Mouse (Mus musculus): Measurements from ENCODE around the gene Mtch2. TPM values are rescaled to one million over a fixed set of nuclear protein-coding genes. Genes with fewer than 3 reads are reported as not detected.
A peak's percentile ranks its signal among the peaks of the same experiment; 100 is the strongest.
"Not testable (repeated sequence)": the region's sequence is repeated elsewhere in the genome, so short reads cannot be mapped to it uniquely, and the experiment has no call there.

Mtch2 gene
- polyA plus RNA-seq, 1 experiment from 2014 or later, result 258 TPM

DNA sequence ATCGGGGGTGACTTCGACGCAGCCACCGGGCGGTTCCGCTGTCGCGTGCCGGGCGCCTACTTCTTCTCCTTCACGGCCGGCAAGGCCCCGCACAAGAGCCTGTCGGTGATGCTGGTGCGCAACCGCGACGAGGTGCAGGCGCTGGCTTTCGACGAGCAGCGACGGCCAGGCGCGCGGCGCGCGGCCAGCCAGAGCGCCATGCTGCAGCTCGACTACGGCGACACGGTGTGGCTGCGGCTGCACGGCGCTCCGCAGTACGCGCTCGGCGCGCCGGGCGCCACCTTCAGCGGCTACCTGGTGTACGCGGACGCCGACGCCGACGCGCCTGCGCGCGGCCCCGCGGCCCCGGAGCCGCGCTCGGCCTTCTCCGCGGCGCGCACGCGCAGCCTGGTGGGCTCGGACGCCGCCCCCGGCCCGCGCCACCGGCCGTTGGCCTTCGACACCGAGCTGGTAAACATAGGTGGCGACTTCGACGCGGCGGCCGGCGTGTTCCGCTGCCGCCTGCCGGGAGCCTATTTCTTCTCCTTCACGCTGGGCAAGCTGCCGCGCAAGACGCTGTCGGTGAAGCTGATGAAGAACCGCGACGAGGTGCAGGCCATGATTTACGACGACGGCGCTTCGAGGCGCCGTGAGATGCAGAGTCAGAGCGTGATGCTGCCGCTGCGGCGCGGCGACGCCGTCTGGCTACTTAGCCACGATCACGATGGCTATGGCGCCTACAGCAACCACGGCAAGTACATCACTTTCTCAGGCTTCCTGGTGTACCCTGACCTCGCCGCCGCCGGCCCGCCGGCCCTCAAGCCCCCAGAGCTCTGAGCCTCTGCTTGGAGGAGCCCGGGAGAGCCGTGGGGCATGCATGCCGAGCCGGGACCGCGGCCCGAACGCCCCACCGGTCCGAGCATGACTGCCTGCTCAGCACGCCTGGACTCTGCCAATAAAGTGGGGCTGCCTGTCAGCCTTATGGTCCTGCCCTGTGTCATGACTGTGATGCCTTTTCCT, 42.9 kb downstream of the Mtch2 start:
- WGBS, result 4% methylated on average over 113 of the region's 133 CpGs
- ATAC-seq (ENCODE audit: low FRiP score), result peak; percentile 57
- peaks cover 46% of the 10 kb centered on the region for H3K4me1 ChIP-seq (replicated peaks)

DNA sequence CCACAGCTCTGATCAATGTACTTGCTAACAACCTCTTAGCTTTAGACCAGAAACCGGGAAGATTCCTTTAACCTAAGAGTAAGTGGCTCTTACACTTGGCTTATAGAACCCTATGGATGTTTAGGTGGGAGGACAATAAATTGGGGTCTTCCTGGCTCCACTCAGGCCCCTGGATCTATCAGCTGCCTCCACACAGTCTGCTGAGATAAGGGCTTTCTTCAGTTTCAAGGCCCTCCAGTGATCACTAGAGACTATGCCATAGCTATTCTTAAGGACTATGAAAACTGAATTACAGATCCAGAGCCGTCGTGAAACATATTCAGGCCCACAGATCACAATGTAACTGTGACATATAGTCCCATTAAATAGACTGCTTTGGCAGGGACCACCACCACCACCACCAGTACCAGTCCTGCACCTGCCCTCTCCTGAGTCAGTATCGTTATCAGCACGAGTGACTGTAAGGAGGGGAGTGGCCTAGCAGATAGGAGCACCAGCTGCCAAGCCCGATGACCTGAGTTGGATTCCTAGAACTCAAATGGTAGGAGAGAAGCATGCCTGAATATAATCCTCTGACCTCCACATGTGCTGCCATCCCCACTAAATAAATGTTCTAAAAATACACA, 46.8 kb downstream of the Mtch2 start:
- no peak overlapping the region for H3K27ac ChIP-seq
- H3K36me3 ChIP-seq, result peaks cover 72% of the 10 kb centered on the region
- H3K27me3 ChIP-seq, result peaks cover 19% of the 10 kb centered on the region
- no peak for ATAC-seq (ENCODE audit: low FRiP score)
- H3K4me1 ChIP-seq (replicated peaks), result peaks cover 22% of the 10 kb centered on the region
- no peaks in the 10 kb centered on the region for H3K9me3 ChIP-seq
- 93% methylated on average over 6 of the region's 6 CpGs for WGBS
- no peak overlapping the region for H3K4me3 ChIP-seq
- H3K9ac ChIP-seq, result no peak overlapping the region
- no peak overlapping the region for H3K4me2 ChIP-seq

More for the DNA sequence above, 42.9 kb downstream of the Mtch2 start:
- Histone ChIP-seq H3K27ac (peak overlapping the region; percentile 78), H3K4me3 (peak overlapping the region; percentile 39), H3K9ac (peak overlapping the region; percentile 74), H3K9me3 (no peaks in the 10 kb centered on the region), H3K4me2 (peak overlapping the region; percentile 66), H3K36me3 (peaks cover 32% of the 10 kb centered on the region), H3K27me3 (peaks cover 51% of the 10 kb centered on the region)

DNA sequence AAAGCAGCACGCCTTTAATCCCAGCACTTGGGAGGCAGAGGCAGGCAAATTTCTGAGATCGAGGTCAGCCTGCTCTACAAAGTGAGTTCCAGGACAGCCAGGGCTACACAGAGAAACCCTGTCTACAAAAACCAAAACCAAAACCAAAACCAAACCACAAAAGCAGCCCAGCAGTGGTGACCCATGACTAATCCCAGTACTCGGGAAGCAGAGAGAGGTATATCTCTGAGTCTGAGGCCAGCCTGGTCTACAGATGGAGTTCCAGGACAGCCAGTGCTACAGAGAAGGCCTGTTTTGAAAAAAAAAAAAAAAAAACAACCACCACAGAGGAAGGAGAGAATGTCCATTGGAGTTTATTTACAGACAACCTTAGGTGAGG, 47.3 kb downstream of the Mtch2 start:
- 86% methylated on average over 3 of the region's 3 CpGs for WGBS
- peaks cover 76% of the 10 kb centered on the region for H3K36me3 ChIP-seq
- not testable (repeated sequence) for H3K4me2 ChIP-seq; H3K27ac ChIP-seq; H3K9me3 ChIP-seq; ATAC-seq (ENCODE audit: low FRiP score); H3K9ac ChIP-seq; H3K4me3 ChIP-seq
- peaks cover 18% of the 10 kb centered on the region for H3K4me1 ChIP-seq (replicated peaks)
- H3K27me3 ChIP-seq, result peaks cover 14% of the 10 kb centered on the region

DNA sequence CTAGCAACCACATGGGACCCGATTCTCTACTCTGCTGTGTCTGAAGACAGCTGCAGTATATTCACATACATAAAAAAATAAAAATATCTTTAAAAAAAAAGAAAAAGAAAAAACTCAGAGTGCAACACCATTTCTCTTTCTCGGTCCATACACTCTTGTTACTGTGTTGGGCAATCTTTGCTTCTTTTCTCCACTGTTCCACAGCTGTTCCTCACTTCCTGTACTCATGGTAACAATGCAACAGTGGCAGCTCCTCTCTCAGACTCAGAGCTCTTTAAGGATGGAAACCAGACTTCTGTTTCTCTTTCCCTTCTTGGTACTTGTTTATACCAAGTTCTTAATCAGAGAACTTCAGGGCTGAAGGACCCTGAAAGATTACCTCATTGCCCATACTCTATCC, 56.4 kb downstream of the Mtch2 start:
- WGBS, result 81% methylated on average over 2 of the region's 2 CpGs
- peaks cover 40% of the 10 kb centered on the region for H3K4me1 ChIP-seq (replicated peaks)
- H3K4me2 ChIP-seq, result peak overlapping the region; percentile 83
- H3K36me3 ChIP-seq, result peaks cover 44% of the 10 kb centered on the region
- peak overlapping the region; percentile 90 for H3K4me3 ChIP-seq
- H3K9me3 ChIP-seq, result no peaks in the 10 kb centered on the region
- peak overlapping the region; percentile 91 for H3K9ac ChIP-seq
- ATAC-seq (ENCODE audit: low FRiP score), result no peak
- H3K27ac ChIP-seq, result peak overlapping the region; percentile 97; the same call in 1 of the 2 replicates
- no peaks in the 10 kb centered on the region for H3K27me3 ChIP-seq

DNA sequence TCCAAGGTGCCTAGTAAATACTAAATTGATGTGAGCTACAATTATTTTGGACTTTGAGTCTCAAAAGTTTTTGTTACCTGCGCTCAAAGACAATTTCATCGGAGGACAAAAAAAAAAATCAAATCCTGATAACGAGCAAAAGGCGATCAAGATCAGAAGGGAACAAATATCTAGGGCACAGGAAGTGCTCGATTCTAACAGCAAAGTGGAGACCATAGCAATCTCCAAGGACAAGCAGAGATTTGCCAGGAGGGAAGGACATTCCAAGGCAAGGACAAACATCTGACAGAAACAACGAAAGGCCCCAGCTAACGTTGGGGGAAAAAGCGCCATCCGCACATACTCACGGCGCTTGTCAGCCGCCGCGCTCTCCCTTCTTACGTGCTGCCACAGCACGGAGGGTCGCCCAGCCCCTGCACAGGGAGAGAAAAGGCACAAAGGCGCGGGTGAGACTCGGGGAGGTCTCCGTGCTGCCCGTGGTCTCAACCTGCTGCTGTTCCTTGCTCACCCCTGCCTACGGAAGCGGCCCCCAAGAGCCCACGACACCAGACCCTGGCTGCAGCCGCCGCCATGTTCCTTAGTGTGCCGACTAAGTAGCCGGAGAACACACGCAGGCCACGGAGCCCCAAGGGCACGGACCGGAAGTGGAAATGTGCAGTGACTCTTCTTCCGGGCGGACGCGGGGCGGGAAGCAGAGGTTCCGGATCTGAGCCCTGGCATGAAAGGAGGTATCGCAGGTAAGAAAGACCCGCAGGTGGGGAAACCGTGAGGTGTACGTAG, 57.3 kb downstream of the Mtch2 start, which contains the start of the genes Kbtbd4 and Ndufs3:
TSS of gene Kbtbd4 (plus strand) at position 665 of the 780 bp plus-strand sequence.
TSS of gene Ndufs3 (minus strand) at position 752 of the 780 bp plus-strand sequence.
- Histone ChIP-seq H3K27me3 (no peaks in the 10 kb centered on the region), H3K4me1 (replicated peaks) (peaks cover 40% of the 10 kb centered on the region), H3K4me2 (peak within 1 kb of the TSS; percentile 83), H3K9ac (peak within 1 kb of the TSS; percentile 91), H3K9me3 (no peaks in the 10 kb centered on the region), H3K27ac (peak within 1 kb of the TSS; percentile 97), H3K4me3 (peak within 1 kb of the TSS; percentile 90), H3K36me3 (peaks cover 45% of the 10 kb centered on the region)
- under 1% methylated on average over 42 of the region's 43 CpGs for WGBS
- peak; percentile 92 for ATAC-seq (ENCODE audit: low FRiP score)

DNA sequence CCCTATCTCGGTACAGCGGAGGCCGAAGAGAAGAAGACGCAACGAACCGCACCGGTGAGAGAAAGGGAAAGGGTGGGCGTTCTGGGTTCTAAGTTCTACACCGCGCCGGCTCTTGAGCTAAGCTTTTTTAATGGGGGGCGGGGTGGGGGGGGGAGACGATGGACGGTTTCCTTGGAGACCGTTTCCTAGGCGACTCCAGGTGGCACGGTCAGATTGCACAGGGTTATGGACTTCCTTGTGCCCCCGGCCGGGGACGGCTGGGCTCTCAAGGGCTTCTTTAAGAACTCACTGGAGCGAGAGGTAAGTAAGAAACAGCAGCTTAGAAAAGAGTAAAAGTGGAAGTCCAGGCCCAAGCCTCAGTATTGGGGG, 57.9 kb downstream of the Mtch2 start:
- H3K9me3 ChIP-seq, result no peaks in the 10 kb centered on the region
- peak overlapping the region; percentile 97 for H3K27ac ChIP-seq
- peaks cover 40% of the 10 kb centered on the region for H3K4me1 ChIP-seq (replicated peaks)
- H3K36me3 ChIP-seq, result peaks cover 51% of the 10 kb centered on the region
- H3K4me2 ChIP-seq, result peak overlapping the region; percentile 83
- peak overlapping the region; percentile 90 for H3K4me3 ChIP-seq
- 0% methylated on average over 21 of the region's 21 CpGs for WGBS
- no peaks in the 10 kb centered on the region for H3K27me3 ChIP-seq
- peak overlapping the region; percentile 91 for H3K9ac ChIP-seq
- ATAC-seq (ENCODE audit: low FRiP score), result peak; percentile 73

DNA sequence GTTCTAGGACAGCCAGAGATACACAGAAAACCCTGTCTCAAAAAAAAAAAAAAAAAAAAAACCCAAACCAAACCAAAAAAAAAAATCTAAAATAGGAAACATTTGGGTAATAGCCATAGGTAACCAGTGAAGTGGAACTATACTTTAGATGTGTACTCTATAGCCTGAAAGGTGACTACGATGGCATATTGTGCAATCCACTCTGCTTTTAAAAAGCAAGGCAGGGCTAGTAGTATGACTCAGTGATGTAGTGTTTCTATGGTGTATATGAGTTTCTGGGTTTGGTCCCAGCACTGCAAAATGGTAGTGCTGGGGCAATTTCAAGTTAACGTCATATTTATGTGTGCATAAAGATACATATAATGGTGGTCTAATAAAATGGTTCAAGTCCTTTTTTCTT, 59.8 kb downstream of the Mtch2 start:
- no peak overlapping the region for H3K27ac ChIP-seq
- H3K4me2 ChIP-seq, result no peak overlapping the region
- peaks cover 40% of the 10 kb centered on the region for H3K4me1 ChIP-seq (replicated peaks)
- no peak overlapping the region for H3K4me3 ChIP-seq
- no peaks in the 10 kb centered on the region for H3K27me3 ChIP-seq
- WGBS, result 95% methylated on average over 2 of the region's 2 CpGs
- no peaks in the 10 kb centered on the region for H3K9me3 ChIP-seq
- no peak for ATAC-seq (ENCODE audit: low FRiP score)
- peaks cover 57% of the 10 kb centered on the region for H3K36me3 ChIP-seq
- no peak overlapping the region for H3K9ac ChIP-seq

DNA sequence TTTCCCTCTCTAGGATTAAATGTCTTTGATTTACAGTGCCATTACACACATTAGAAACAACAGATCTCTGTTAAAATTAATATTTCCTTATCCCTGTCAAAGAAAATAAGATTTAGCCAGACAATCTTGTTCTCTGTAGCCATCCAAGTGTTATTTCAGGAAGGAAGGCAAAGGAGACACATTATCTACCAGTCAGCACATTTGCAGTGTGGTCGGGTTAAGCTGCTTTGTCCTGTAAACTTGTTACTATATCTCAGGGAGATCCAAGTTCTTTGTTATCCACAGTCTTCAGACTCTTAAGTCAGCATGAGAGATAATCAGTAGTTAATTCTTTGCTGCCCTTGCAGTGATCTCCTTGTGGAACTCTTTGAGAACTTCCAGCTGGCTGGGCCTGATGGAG, 63.9 kb downstream of the Mtch2 start:
- Histone ChIP-seq H3K27me3 (no peaks in the 10 kb centered on the region), H3K27ac (no peak overlapping the region), H3K4me1 (replicated peaks) (peaks cover 38% of the 10 kb centered on the region), H3K36me3 (peaks cover 65% of the 10 kb centered on the region), H3K4me3 (no peak overlapping the region), H3K9ac (no peak overlapping the region), H3K4me2 (no peak overlapping the region), H3K9me3 (no peaks in the 10 kb centered on the region)
- WGBS, result 89% methylated on average over 1 of the region's 1 CpGs
- no peak for ATAC-seq (ENCODE audit: low FRiP score)

DNA sequence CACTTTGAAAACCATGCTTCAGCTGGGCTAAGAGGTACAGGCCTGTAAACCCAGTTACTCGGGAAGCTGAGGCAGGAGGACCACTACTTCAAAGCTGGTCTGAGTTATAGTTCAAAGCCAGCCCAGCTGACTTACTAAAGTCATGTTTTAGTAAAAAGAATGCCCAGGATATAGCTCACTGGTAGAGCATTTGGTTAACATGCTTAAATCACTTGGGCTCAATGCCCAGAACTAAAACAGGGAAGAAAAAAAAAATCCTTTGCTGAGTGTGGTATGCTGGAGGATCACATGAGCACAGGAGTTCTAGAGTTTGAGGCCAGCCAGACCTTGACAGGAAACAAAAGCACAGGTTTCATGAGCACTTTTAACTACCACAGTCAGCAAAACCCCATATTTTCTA, 64.7 kb downstream of the Mtch2 start:
- 94% methylated on average over 1 of the region's 1 CpGs for WGBS
- no peak overlapping the region for H3K9ac ChIP-seq

DNA sequence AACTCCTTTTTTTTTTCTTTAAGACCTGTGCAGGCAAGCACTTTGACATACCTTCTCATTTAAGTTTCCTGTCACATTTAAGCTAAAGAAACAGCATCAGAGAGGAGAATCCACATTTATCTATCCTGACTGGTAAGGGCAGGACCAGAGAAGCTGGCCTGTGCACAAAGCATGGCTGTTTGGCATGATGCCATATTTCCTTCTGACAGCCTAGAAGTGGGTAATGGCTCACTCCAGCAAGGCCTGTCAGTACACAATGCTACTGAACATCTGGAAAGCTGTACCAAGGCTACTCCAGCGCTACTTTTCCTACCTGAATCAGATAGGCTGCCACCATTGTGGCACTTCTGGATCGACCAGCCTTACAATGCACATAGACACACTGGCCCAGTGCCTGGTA, 66.7 kb downstream of the Mtch2 start:
- Histone ChIP-seq H3K9me3 (no peaks in the 10 kb centered on the region), H3K4me3 (no peak overlapping the region), H3K27ac (0 out of 2 replicates have a peak overlapping the region, but pooled peaks have one; percentile 1), H3K4me1 (replicated peaks) (peaks cover 41% of the 10 kb centered on the region), H3K36me3 (peaks cover 49% of the 10 kb centered on the region), H3K9ac (no peak overlapping the region), H3K4me2 (no peak overlapping the region), H3K27me3 (no peaks in the 10 kb centered on the region)
- WGBS, result 93% methylated on average over 2 of the region's 2 CpGs
- no peak for ATAC-seq (ENCODE audit: low FRiP score)

More for the DNA sequence above, 64.7 kb downstream of the Mtch2 start:
- no peak for ATAC-seq (ENCODE audit: low FRiP score)
- Histone ChIP-seq H3K4me1 (replicated peaks) (peaks cover 38% of the 10 kb centered on the region), H3K4me3 (no peak overlapping the region), H3K4me2 (no peak overlapping the region), H3K27me3 (no peaks in the 10 kb centered on the region), H3K27ac (no peak overlapping the region), H3K9me3 (no peaks in the 10 kb centered on the region), H3K36me3 (peaks cover 61% of the 10 kb centered on the region)

DNA sequence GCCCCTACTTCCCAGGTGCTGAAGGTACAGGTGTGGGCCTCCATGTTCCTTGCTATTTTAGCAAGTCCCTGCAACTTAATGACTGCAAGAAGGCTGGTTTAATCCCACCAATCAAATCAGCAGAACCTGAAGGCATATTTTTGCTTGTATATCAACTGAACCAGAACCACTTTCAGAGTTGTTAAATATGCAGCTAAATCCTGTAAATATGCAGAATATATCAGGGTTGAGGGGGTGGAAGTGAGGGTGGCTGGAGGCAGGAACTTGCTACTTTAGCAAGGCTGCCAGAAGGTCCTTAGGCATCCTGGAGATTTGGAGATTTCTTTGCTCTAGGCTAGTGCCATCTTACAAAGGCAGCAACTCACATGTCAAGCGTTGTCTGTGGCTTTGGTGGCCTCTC, 68.6 kb downstream of the Mtch2 start:
- 59% methylated on average over 1 of the region's 1 CpGs for WGBS
- H3K27me3 ChIP-seq, result no peaks in the 10 kb centered on the region
- peaks cover 41% of the 10 kb centered on the region for H3K4me1 ChIP-seq (replicated peaks)
- H3K27ac ChIP-seq, result no peak overlapping the region
- peak overlapping the region; percentile 44 for H3K9ac ChIP-seq
- no peak for ATAC-seq (ENCODE audit: low FRiP score)
- H3K36me3 ChIP-seq, result peaks cover 30% of the 10 kb centered on the region
- peak overlapping the region; percentile 73 for H3K4me2 ChIP-seq
- H3K4me3 ChIP-seq, result no peak overlapping the region
- no peaks in the 10 kb centered on the region for H3K9me3 ChIP-seq
